Mouse (Mus musculus) testis, adult 2 months (tissue): Measurements from ENCODE around the gene Mpped2.

Experiments used
- CTCF ChIP-seq: fragments of 200-500 bp; IDR thresholded peaks from 2 replicates; pipeline ENCODE4 v1.5.1; 2012; ENCODE audit warnings: low read depth, mild to moderate bottlenecking, inconsistent platforms, low read length, moderate library complexity; ENCODE audit not compliant: control insufficient read depth, insufficient read depth, insufficient replicate concordance
- POLR2A ChIP-seq: fragments of 200-500 bp; IDR thresholded peaks from 2 replicates; pipeline ENCODE4 v1.6.1; 2012; ENCODE audit warnings: low read depth, mild to moderate bottlenecking, inconsistent platforms, low read length, moderate library complexity; ENCODE audit not compliant: control insufficient read depth

DNA sequence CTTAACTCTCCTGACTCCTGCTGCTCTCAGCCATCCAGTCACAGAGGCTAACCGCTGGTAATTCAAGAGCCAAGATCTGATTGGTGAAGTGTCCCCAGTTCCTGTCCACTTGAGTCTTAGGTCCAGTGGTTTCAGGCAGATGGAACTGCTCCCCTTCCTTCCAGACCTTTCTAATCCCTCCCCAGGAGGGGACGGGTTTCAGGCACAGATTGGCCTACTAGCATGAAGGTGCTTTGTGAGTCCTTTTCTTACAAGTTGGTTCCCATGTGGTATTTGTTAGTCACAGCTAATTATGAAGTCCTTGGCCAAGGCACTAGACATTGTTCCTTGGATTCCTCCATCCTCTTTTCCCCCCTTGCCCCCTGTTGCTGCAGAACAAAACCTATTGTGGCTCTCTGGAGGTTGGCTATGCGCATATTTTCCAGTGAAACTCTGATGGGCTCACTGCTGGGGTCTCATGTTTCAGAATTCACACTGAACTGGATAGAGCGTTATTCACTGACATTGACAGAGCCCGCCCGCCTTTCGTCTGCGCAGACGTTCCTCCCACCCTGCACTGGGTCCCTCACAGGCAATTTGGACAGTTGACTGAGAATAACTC, 163.4 kb downstream of the Mpped2 start:
- TF ChIP-seq CTCF: no peak
- TF ChIP-seq POLR2A: no peak
